ENCODE assay signal across 8 mouse cellular contexts in the genomic region with DNA sequence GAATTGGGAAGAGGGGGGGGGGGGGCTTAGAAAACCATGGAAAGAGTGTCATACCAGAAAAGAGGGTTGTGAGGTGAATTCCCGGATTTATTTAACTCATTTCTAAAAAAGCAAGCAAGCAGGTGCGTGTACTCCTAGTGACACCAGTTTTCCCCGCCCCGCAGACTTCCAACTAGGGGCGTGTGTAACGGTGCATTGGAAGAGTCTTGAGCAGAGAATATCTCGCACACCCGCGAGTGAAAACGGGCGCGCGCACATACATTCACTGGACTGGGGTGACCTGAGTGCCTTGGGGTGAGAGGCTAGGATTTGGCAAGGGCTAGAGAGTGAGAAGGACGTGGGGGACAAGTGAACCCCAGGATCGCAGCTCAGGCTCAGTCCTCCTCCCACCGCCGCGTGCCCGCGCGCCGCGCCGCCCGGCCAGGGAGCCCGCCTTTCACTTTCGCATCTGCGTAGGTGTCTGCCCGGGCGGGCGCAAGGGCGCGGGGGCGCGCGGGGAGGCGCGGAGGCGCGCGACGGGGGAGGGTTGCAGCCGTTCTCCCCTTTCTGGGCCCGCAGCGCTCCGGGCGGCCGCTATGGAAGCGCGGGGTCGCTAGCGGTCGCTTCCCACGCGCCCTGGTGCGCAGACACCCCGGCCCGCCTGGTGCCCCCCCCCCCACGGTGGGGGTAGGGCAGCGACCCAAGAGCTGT. TPM values are rescaled to one million over a fixed set of nuclear protein-coding genes. Genes with fewer than 3 reads are reported as not detected.
DNase-seq lines count a peak whose midpoint lies in the region; ATAC-seq and TF ChIP-seq lines count a peak whose summit lies in the region.

No protein-coding gene starts in this region.

- no peak for DNase-seq in Patski (ENCODE audit: low read depth, low spot score)
- DNase-seq in cerebellum, adult 9-11 months = peak; percentile 86
- DNase-seq in gastrocnemius, adult 18-20 months (ENCODE audit: low spot score) = peak; percentile 72
- DNase-seq in hindbrain, embryonic 14.5 days (ENCODE audit: low spot score) = peak; percentile 73
- DNase-seq in left cerebral cortex, adult 8-10 months (ENCODE audit: low spot score in 2 of 2) = peak; percentile 51 to 56
- peak; percentile 55 to 58 for DNase-seq in right cerebral cortex, adult 2 months (ENCODE audit: low spot score in 2 of 2)
- DNase-seq in yolk sac, embryonic 10.5 days (ENCODE audit: low spot score) = peak; percentile 66

- no peaks in the 10 kb centered on the region for H3K36me3 ChIP-seq in hindbrain, embryonic 14.5 days (replicated peaks; ENCODE audit: control insufficient read depth, insufficient read depth)
- H3K36me3 ChIP-seq in macrophage (ENCODE audit: inconsistent target) = no peaks in the 10 kb centered on the region

- no peak overlapping the region for H3K27ac ChIP-seq in hindbrain, embryonic 14.5 days
- H3K27ac ChIP-seq in macrophage = no peak overlapping the region

- H3K9me3 ChIP-seq in hindbrain, embryonic 14.5 days (ENCODE audit: control insufficient read depth, low read length) = no peaks in the 10 kb centered on the region

- peak overlapping the region; percentile 70 for H3K9ac ChIP-seq in hindbrain, embryonic 14.5 days

- peaks cover 17% of the 10 kb centered on the region for H3K4me1 ChIP-seq in hindbrain, embryonic 14.5 days (replicated peaks; ENCODE audit: control insufficient read depth, insufficient read depth, low read length)

- H3K4me3 ChIP-seq in hindbrain, embryonic 14.5 days (replicated peaks; ENCODE audit: low read length) = peak overlapping the region; percentile 77
- H3K4me3 ChIP-seq in macrophage (ENCODE audit: inconsistent target) = peak overlapping the region; percentile 18; the same call in 1 of the 2 replicates

- 1% methylated on average over 28 of the region's 60 CpGs for WGBS in hindbrain, embryonic 14.5 days
- WGBS in macrophage (ENCODE audit: missing documents) = 2% methylated on average over 54 of the region's 60 CpGs

- peak overlapping the region; percentile 100 for H3K4me2 ChIP-seq in hindbrain, embryonic 14.5 days (replicated peaks)

- in situ Hi-C loops in Patski (cut with MboI; ENCODE audit: low pct_unique_long_range_greater_than_20kb) = loop anchor here (25.0 kb wide), 1 partner anchor 837 kb away; no protein-coding TSS in a partner anchor

- CTCF ChIA-PET in Patski (lab: Charles Lee) = no interaction called here

- no peak for TF ChIP-seq CTCF in Patski (IDR thresholded peaks at IDR 0.05)

- POLR2A ChIA-PET in Patski (lab: Charles Lee) = no interaction called here

- H3K27me3 ChIP-seq in Patski = no peaks in the 10 kb centered on the region
- H3K27me3 ChIP-seq in hindbrain, embryonic 14.5 days (ENCODE audit: control insufficient read depth, insufficient read depth, low read length) = peaks cover 31% of the 10 kb centered on the region

- H3K79me2 ChIP-seq in macrophage (ENCODE audit: inconsistent target) = no peaks in the 10 kb centered on the region

- ATAC-seq in Patski = peak; percentile 5
- ATAC-seq in hindbrain, embryonic 14.5 days (ENCODE audit: low FRiP score) = peak; percentile 34

RNA-seq across cellular contexts. Expression of a gene that starts 0.4 kb away (rescaled TPM):
- polyA plus RNA-seq in Patski (2021) = 6.7 TPM
- total RNA-seq in gastrocnemius, adult 18-20 months (2021) = 10 to 100 TPM; 16.4 to 19.3 TPM
- polyA plus RNA-seq in hindbrain, embryonic 14.5 days (2014; fragmentation: Nextera tagmentation; extraction: Ambion mirVana) = 3.7 and 6.0 TPM in 2 replicates
- 10 to 100 TPM; 45.4 to 50.5 (median 47.9) TPM for total RNA-seq in left cerebral cortex, adult 8-10 months (2022)
- total RNA-seq in macrophage (2018; cell fraction: chromatin; rRNA removed) = 1 to 10 TPM in 25 of 26 experiments, under 1 TPM in 1; 0.88 to 8.7 (median 2.1) TPM
- under 1 TPM; 0.04 to 0.70 (median 0.22) TPM for total RNA-seq in macrophage (2018; cell fraction: cytosol; rRNA removed)
- total RNA-seq in macrophage (2018; cell fraction: nucleus; rRNA removed) = 1 to 10 TPM in 13 of 26 experiments, under 1 TPM in 13; 0.10 to 5.1 (median 1.1) TPM
- polyA plus RNA-seq in macrophage (2018) = 0.15 to 0.20 TPM (median 0.17 TPM) in 3 replicates
